Mouse (Mus musculus): Measurements from ENCODE around the gene Spata25. TPM values are rescaled to one million over a fixed set of nuclear protein-coding genes. Genes with fewer than 3 reads are reported as not detected.
A peak's percentile ranks its signal among the peaks of the same experiment; 100 is the strongest.

The Spata25 gene
- total RNA-seq, 1 experiment: 1.1 TPM

DNA sequence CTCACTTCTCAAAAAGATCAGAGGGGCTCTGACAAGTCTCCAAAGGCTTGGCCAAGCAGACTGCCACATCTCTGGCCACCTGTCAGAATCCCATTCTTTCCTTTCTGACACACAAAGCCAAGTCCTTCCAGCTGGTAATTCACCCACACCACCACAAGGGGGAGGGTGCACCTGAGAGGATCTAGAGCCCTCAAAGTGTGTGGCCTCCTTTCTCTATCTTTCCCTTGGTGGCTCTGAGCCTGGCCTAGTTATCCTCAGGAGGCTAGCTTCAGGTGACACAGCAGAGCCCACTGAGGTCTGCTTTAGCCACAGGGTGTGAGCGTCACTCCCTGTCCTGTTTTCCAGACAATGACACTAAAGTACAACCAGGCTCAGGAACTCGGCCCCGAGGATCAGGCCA lies 35.1 kb downstream of the Spata25 start:
- H3K9me3 ChIP-seq (ENCODE audit: control insufficient read depth, insufficient read depth, low read depth, low read length): no peaks in the 10 kb centered on the region
- TF ChIP-seq HCFC1 (IDR thresholded peaks at IDR 0.05; ENCODE audit: borderline replicate concordance, insufficient read depth, low read length) (no peak), ZNF384 (IDR thresholded peaks at IDR 0.05; ENCODE audit: low read depth, low read length) (no peak), ZC3H11A (IDR thresholded peaks at IDR 0.05; ENCODE audit: borderline replicate concordance, low read depth, low read length) (no peak), CHD2 (IDR thresholded peaks at IDR 0.05; ENCODE audit: low read depth, low read length) (no peak), MAFK (IDR thresholded peaks at IDR 0.05; ENCODE audit: insufficient read depth, low read depth, low read length) (no peak)
- in situ Hi-C loops (cut with MboI; ENCODE audit: low sequenced_read_pairs in 2 of 2, unreplicated experiment in 2 of 2): no loop called here
- H3K4me3 ChIP-seq (ENCODE audit: insufficient read depth in 1 of 2, low read depth in 1 of 2, low read length in 2 of 2, poor library complexity in 1 of 2, severe bottlenecking in 1 of 2): no peak overlapping the region
- no peak overlapping the region for H3K9ac ChIP-seq (ENCODE audit: insufficient read depth, low read depth, low read length, poor library complexity, severe bottlenecking)
- peak overlapping the region; percentile 35; the same call in 1 of the 2 replicates for H3K27ac ChIP-seq (ENCODE audit: insufficient read depth, low read depth, low read length, poor library complexity, severe bottlenecking)
- DNase-seq (ENCODE audit: low read depth, low spot score): peak; percentile 82
- peaks cover 7 to 25% of the 10 kb centered on the region in 2 experiments for H3K4me1 ChIP-seq (ENCODE audit: control insufficient read depth in 2 of 2, insufficient read depth in 2 of 2, low read length in 2 of 2, poor library complexity in 1 of 2)
- H3K36me3 ChIP-seq (ENCODE audit: control insufficient read depth, insufficient read depth, low read length, poor library complexity, severe bottlenecking): peaks cover 33% of the 10 kb centered on the region

DNA sequence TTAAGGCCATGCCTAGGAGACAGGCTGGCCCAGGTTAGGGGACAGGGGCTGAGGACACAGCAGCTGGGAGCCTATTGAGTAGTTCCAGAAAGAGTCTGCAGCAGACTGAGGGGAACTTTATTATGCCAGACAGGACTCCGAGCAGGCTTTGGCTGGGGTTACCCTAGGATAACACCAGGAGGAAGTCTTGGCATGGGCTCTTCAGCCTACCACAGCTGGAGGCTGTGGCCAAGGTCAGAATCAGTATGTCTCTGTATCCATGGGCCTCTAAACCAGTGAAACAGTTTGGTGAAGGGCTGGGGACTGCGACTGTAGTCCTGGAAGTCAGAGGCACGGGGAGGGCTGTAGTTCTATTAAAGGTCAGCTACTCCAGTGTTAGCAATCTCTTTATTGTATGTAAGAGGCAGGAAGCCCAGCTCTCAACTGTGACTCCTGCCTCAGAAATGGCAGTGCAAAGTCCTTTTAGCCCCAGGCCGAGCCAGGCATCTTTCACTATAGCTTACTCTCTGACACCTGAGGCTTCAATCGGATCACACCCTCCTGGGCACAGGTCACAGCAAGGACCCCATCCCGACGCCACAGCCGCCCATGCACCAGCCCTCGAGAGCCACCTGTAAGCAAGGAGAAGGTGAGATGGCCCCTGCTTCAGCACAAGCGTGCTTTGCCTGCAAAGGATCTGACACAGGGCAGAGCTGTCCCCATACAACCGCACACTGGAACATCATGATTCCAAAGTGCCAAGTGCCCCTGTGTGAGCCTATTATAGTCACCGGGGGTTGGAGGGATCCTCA lies 35.7 kb downstream of the Spata25 start:
- in situ Hi-C loops (cut with MboI; ENCODE audit: low sequenced_read_pairs in 2 of 2, unreplicated experiment in 2 of 2): no loop called here
- no peak for TF ChIP-seq ZC3H11A (IDR thresholded peaks at IDR 0.05; ENCODE audit: borderline replicate concordance, low read depth, low read length)
- TF ChIP-seq CHD2 (IDR thresholded peaks at IDR 0.05; ENCODE audit: low read depth, low read length): no peak
- no peak for TF ChIP-seq ZNF384 (IDR thresholded peaks at IDR 0.05; ENCODE audit: low read depth, low read length)
- no peak for TF ChIP-seq MAFK (IDR thresholded peaks at IDR 0.05; ENCODE audit: insufficient read depth, low read depth, low read length)
- Histone ChIP-seq H3K9me3 (ENCODE audit: control insufficient read depth, insufficient read depth, low read depth, low read length) (no peaks in the 10 kb centered on the region), H3K36me3 (ENCODE audit: control insufficient read depth, insufficient read depth, low read length, poor library complexity, severe bottlenecking) (peaks cover 28% of the 10 kb centered on the region), H3K4me1 (ENCODE audit: control insufficient read depth in 2 of 2, insufficient read depth in 2 of 2, low read length in 2 of 2, poor library complexity in 1 of 2) (peaks cover 7 to 28% of the 10 kb centered on the region in 2 experiments), H3K27ac (ENCODE audit: insufficient read depth, low read depth, low read length, poor library complexity, severe bottlenecking) (no peak overlapping the region), H3K4me3 (ENCODE audit: insufficient read depth in 1 of 2, low read depth in 1 of 2, low read length in 2 of 2, poor library complexity in 1 of 2, severe bottlenecking in 1 of 2) (no peak overlapping the region), H3K9ac (ENCODE audit: insufficient read depth, low read depth, low read length, poor library complexity, severe bottlenecking) (no peak overlapping the region)
- no peak for DNase-seq (ENCODE audit: low read depth, low spot score)

- in situ Hi-C loops (cut with MboI; ENCODE audit: low sequenced_read_pairs in 2 of 2, unreplicated experiment in 2 of 2): no loop called here
- Histone ChIP-seq H3K36me3 (ENCODE audit: control insufficient read depth, insufficient read depth, low read length, poor library complexity, severe bottlenecking) (peaks cover 24% of the 10 kb centered on the region; the same call in 1 of the 2 replicates), H3K4me3 (ENCODE audit: insufficient read depth in 1 of 2, low read depth in 1 of 2, low read length in 2 of 2, poor library complexity in 1 of 2, severe bottlenecking in 1 of 2) (no peak overlapping the region; a peak in 1 of 4 replicates), H3K4me1 (ENCODE audit: control insufficient read depth in 2 of 2, insufficient read depth in 2 of 2, low read length in 2 of 2, poor library complexity in 1 of 2) (peaks cover 8 to 30% of the 10 kb centered on the region in 2 experiments), H3K27ac (ENCODE audit: insufficient read depth, low read depth, low read length, poor library complexity, severe bottlenecking) (no peak overlapping the region), H3K9me3 (ENCODE audit: control insufficient read depth, insufficient read depth, low read depth, low read length) (no peaks in the 10 kb centered on the region), H3K9ac (ENCODE audit: insufficient read depth, low read depth, low read length, poor library complexity, severe bottlenecking) (peak overlapping the region; percentile 4; the same call in 1 of the 2 replicates)
- DNase-seq (ENCODE audit: low read depth, low spot score): no peak
- TF ChIP-seq HCFC1 (IDR thresholded peaks at IDR 0.05; ENCODE audit: borderline replicate concordance, insufficient read depth, low read length) (no peak), CHD2 (IDR thresholded peaks at IDR 0.05; ENCODE audit: low read depth, low read length) (no peak), ZC3H11A (IDR thresholded peaks at IDR 0.05; ENCODE audit: borderline replicate concordance, low read depth, low read length) (no peak), ZNF384 (IDR thresholded peaks at IDR 0.05; ENCODE audit: low read depth, low read length) (no peak), MAFK (IDR thresholded peaks at IDR 0.05; ENCODE audit: insufficient read depth, low read depth, low read length) (no peak)
Observed at GRCm38 (mm10) chr2:164791841-164792261, 36.5 kb downstream of the Spata25 start.

DNA sequence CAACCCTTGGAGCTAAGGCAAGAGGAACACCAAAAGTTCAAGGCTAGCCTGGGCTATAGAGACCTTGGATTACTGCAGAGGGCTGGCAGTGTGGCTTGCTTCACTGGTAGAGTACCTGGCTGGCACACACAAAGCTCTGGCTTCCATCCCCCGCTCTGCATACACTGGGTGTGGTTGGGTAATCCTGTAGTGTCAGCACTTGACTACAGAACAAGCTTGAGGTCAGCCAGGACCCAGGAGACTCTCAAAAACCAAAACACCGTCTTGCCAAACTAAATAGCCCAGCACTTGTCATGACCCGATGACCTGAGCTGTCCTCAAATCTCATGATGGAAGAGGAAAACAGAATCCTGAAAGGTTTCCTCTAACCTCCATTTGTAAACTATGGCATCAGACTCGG lies 37.9 kb downstream of the Spata25 start:
- H3K27ac ChIP-seq (ENCODE audit: insufficient read depth, low read depth, low read length, poor library complexity, severe bottlenecking): no peak overlapping the region
- H3K36me3 ChIP-seq (ENCODE audit: control insufficient read depth, insufficient read depth, low read length, poor library complexity, severe bottlenecking): peaks cover 16% of the 10 kb centered on the region; the same call in 1 of the 2 replicates
- no peak overlapping the region for H3K9ac ChIP-seq (ENCODE audit: insufficient read depth, low read depth, low read length, poor library complexity, severe bottlenecking)
- in situ Hi-C loops (cut with MboI; ENCODE audit: low sequenced_read_pairs in 2 of 2, unreplicated experiment in 2 of 2): no loop called here
- H3K4me3 ChIP-seq (ENCODE audit: insufficient read depth in 1 of 2, low read depth in 1 of 2, low read length in 2 of 2, poor library complexity in 1 of 2, severe bottlenecking in 1 of 2): no peak overlapping the region
- no peaks in the 10 kb centered on the region for H3K9me3 ChIP-seq (ENCODE audit: control insufficient read depth, insufficient read depth, low read depth, low read length)
- peaks cover 8 to 34% of the 10 kb centered on the region in 2 experiments for H3K4me1 ChIP-seq (ENCODE audit: control insufficient read depth in 2 of 2, insufficient read depth in 2 of 2, low read length in 2 of 2, poor library complexity in 1 of 2)
- TF ChIP-seq CHD2 (IDR thresholded peaks at IDR 0.05; ENCODE audit: low read depth, low read length) (no peak), MAFK (IDR thresholded peaks at IDR 0.05; ENCODE audit: insufficient read depth, low read depth, low read length) (no peak), HCFC1 (IDR thresholded peaks at IDR 0.05; ENCODE audit: borderline replicate concordance, insufficient read depth, low read length) (no peak), ZNF384 (IDR thresholded peaks at IDR 0.05; ENCODE audit: low read depth, low read length) (no peak), ZC3H11A (IDR thresholded peaks at IDR 0.05; ENCODE audit: borderline replicate concordance, low read depth, low read length) (no peak)
- DNase-seq (ENCODE audit: low read depth, low spot score): no peak

Measured in ES-E14 (cell line).